Mouse (Mus musculus): ENCODE data around the gene Scrn3.

DNA sequence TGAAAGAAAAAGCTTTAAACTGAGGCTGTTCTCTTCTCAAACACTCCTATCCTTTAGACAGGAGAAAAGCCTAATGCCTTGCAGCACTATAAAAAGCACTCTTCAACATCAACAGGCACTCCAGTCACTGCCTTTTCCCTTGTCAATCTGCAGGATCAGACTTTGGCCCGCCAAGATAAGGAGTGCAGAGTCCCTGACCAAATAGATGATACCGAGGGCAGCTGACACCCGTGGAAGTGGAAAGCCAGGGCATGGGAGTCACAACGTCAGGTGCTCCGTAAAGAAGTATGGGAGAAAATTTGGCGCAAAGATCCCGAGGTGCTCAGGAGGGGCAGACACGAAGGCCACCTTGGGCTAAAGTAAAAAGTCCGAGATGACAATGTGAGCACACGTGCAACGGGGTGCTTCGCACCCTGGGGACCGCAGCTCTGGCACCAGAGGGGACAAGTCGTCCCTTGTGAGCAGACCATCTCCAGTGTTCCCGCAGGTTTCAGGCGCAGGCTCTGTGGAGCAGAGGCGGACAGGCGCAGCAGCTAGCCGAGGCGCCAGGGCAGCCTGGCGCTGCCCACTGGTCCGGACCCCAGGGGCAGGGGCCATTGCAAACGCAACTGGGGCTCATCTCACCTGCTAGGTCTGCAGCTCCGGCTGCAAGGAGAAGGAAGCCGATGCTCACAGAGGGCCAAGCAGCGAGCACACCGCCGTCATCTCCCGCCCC is 73.4 kb downstream of the Scrn3 start:
- no peak for TF ChIP-seq CTCF (IDR thresholded peaks at IDR 0.05; ENCODE audit: low read depth, low read length)
- no peak for TF ChIP-seq TAL1 (conservative IDR thresholded peaks at IDR 0.05; ENCODE audit: low read depth, low read length)
- TF ChIP-seq GATA1 (IDR thresholded peaks at IDR 0.05; ENCODE audit: borderline replicate concordance, low read length) = no peak
- TF ChIP-seq POLR2AphosphoS5 (IDR thresholded peaks at IDR 0.05; ENCODE audit: insufficient replicate concordance, low read depth, low read length) = no peak

All from G1E (cell line).